Comparison of ENCODE assay signal across 20 mouse cellular contexts in genomic region chr2:115731171-115731570, GRCm38 (mm10).
DNase-seq lines count a peak whose midpoint lies in the region; ATAC-seq and TF ChIP-seq lines count a peak whose summit lies in the region.
"Had no signal": no experiment of that assay in that cellular context is flagged by ENCODE, and none has a peak within 500 bp of the region (broad histone marks: within the 10 kb centered on the region; RNA-seq: fewer than 3 reads in every experiment).

No protein-coding gene starts in this region.

- peaks cover 7% of the 10 kb centered on the region; the same call in 1 of the 2 replicates for H3K36me3 ChIP-seq in heart, embryonic 10.5 days
- no peaks in the 10 kb centered on the region for H3K36me3 ChIP-seq in heart, embryonic 14.5 days (ENCODE audit: control insufficient read depth, insufficient read depth, low read length)
- peaks cover 6% of the 10 kb centered on the region for H3K36me3 ChIP-seq in hindbrain, embryonic 10.5 days
- H3K36me3 ChIP-seq in hindbrain, embryonic 11.5 days (ENCODE audit: control insufficient read depth, insufficient read depth, low read length) = no peaks in the 10 kb centered on the region
- H3K36me3 ChIP-seq: embryonic facial prominence, embryonic 12.5 days; forebrain, embryonic 15.5 days; intestine, embryonic 15.5 days had no signal

- peak overlapping the region; percentile 8; the same call in 1 of the 2 replicates for H3K4me2 ChIP-seq in heart, embryonic 14.5 days (ENCODE audit: low read length)
- no peak overlapping the region for H3K4me2 ChIP-seq in hindbrain, embryonic 11.5 days (replicated peaks; ENCODE audit: low read depth, low read length)
- H3K4me2 ChIP-seq: embryonic facial prominence, embryonic 12.5 days; forebrain, embryonic 15.5 days; intestine, embryonic 15.5 days had no signal

- TF ChIP-seq CTCF in lung, adult 2 months (IDR thresholded peaks at IDR 0.05; ENCODE audit: insufficient read depth, low read length) = no peak

- no peak overlapping the region for H3K4me3 ChIP-seq in heart, embryonic 10.5 days
- H3K4me3 ChIP-seq in heart, embryonic 14.5 days (ENCODE audit: control insufficient read depth in 1 of 2, insufficient read depth in 1 of 2, low read depth in 1 of 2, low read length in 2 of 2) = no peak overlapping the region
- no peak overlapping the region for H3K4me3 ChIP-seq in hindbrain, embryonic 10.5 days
- no peak overlapping the region for H3K4me3 ChIP-seq in hindbrain, embryonic 11.5 days (ENCODE audit: low read depth, low read length)
- no peak overlapping the region for H3K4me3 ChIP-seq in lung, adult 2 months (replicated peaks; ENCODE audit: extremely low read depth, low read depth, low read length)
- H3K4me3 ChIP-seq: embryonic facial prominence, embryonic 12.5 days; forebrain, embryonic 15.5 days; intestine, embryonic 15.5 days had no signal

- H3K27me3 ChIP-seq in heart, embryonic 10.5 days (ENCODE audit: insufficient read depth, poor library complexity, severe bottlenecking) = no peaks in the 10 kb centered on the region
- no peaks in the 10 kb centered on the region for H3K27me3 ChIP-seq in heart, embryonic 14.5 days (ENCODE audit: control insufficient read depth, insufficient read depth, low read length)
- no peaks in the 10 kb centered on the region for H3K27me3 ChIP-seq in hindbrain, embryonic 10.5 days (ENCODE audit: insufficient read depth, poor library complexity, severe bottlenecking)
- H3K27me3 ChIP-seq in hindbrain, embryonic 11.5 days (ENCODE audit: control insufficient read depth, insufficient read depth, low read length) = no peaks in the 10 kb centered on the region
- H3K27me3 ChIP-seq: forebrain, embryonic 15.5 days; intestine, embryonic 15.5 days had no signal

- TF ChIP-seq POLR2A in lung, adult 2 months (IDR thresholded peaks at IDR 0.05; ENCODE audit: borderline replicate concordance, extremely low read depth, low read depth, low read length) = no peak

- H3K27ac ChIP-seq in heart, embryonic 10.5 days = peak overlapping the region; percentile 62
- H3K27ac ChIP-seq in heart, embryonic 14.5 days (replicated peaks in 1 of 2; ENCODE audit: control insufficient read depth in 1 of 2, insufficient read depth in 1 of 2, low read depth in 2 of 2, low read length in 2 of 2) = peak overlapping the region; percentile 62 to 80
- H3K27ac ChIP-seq in hindbrain, embryonic 10.5 days = peak overlapping the region; percentile 9; the same call in 1 of the 2 replicates
- no peak overlapping the region for H3K27ac ChIP-seq in hindbrain, embryonic 11.5 days (ENCODE audit: low read depth, low read length)
- H3K27ac ChIP-seq: embryonic facial prominence, embryonic 12.5 days; forebrain, embryonic 15.5 days; intestine, embryonic 15.5 days had no signal

- H3K9ac ChIP-seq in heart, embryonic 14.5 days (ENCODE audit: low read length) = no peak overlapping the region
- H3K9ac ChIP-seq in hindbrain, embryonic 11.5 days (ENCODE audit: low read depth, low read length) = no peak overlapping the region
- H3K9ac ChIP-seq: embryonic facial prominence, embryonic 12.5 days; forebrain, embryonic 15.5 days; intestine, embryonic 15.5 days had no signal

- 54% methylated on average over 3 of the region's 3 CpGs for WGBS in heart, embryonic 10.5 days
- 23% methylated on average over 3 of the region's 3 CpGs for WGBS in heart, embryonic 14.5 days
- WGBS in hindbrain, embryonic 10.5 days = 83% methylated on average over 3 of the region's 3 CpGs
- 86% methylated on average over 3 of the region's 3 CpGs for WGBS in hindbrain, embryonic 11.5 days
- 59% methylated on average over 3 of the region's 3 CpGs for WGBS in lung, adult 2 months

- no peaks in the 10 kb centered on the region for H3K9me3 ChIP-seq in heart, embryonic 10.5 days
- no peaks in the 10 kb centered on the region for H3K9me3 ChIP-seq in heart, embryonic 14.5 days (ENCODE audit: control insufficient read depth, low read length)
- H3K9me3 ChIP-seq in hindbrain, embryonic 10.5 days = no peaks in the 10 kb centered on the region
- H3K9me3 ChIP-seq in hindbrain, embryonic 11.5 days (ENCODE audit: control insufficient read depth, low read length) = no peaks in the 10 kb centered on the region
- H3K9me3 ChIP-seq: embryonic facial prominence, embryonic 12.5 days; forebrain, embryonic 15.5 days; G1E; intestine, embryonic 15.5 days had no signal

- ATAC-seq in heart, embryonic 14.5 days (ENCODE audit: insufficient number of reproducible peaks, insufficient read depth, low FRiP score, low read depth) = peak; percentile 54
- ATAC-seq in hindbrain, embryonic 11.5 days (ENCODE audit: low FRiP score) = no peak
- ATAC-seq: CD4-positive, CD25-positive, alpha-beta regulatory T cell, adult 4 months; forebrain, embryonic 15.5 days; intestine, embryonic 15.5 days had no signal

- peaks cover 15% of the 10 kb centered on the region for H3K4me1 ChIP-seq in heart, embryonic 10.5 days
- H3K4me1 ChIP-seq in heart, embryonic 14.5 days (ENCODE audit: control insufficient read depth in 2 of 2, insufficient read depth in 2 of 2, low read length in 2 of 2) = peaks cover 10 to 21% of the 10 kb centered on the region in 2 experiments
- H3K4me1 ChIP-seq in hindbrain, embryonic 10.5 days (replicated peaks) = 0 out of 2 replicates have a peak, but pooled peaks cover 13% of the 10 kb centered on the region
- H3K4me1 ChIP-seq in hindbrain, embryonic 11.5 days (replicated peaks; ENCODE audit: control insufficient read depth, insufficient read depth, low read length) = no peaks in the 10 kb centered on the region
- no peaks in the 10 kb centered on the region for H3K4me1 ChIP-seq in lung, adult 2 months (ENCODE audit: control insufficient read depth, insufficient read depth, low read length)
- H3K4me1 ChIP-seq: intestine, embryonic 15.5 days had no signal

- no peak for DNase-seq in heart, embryonic 10.5 days (ENCODE audit: low spot score)
- DNase-seq in heart, adult 9 months (ENCODE audit: low spot score in 2 of 2) = no peak
- no peak for DNase-seq in heart, adult 8-10 months (ENCODE audit: low spot score)
- no peak for DNase-seq in hindbrain, embryonic 10.5 days (ENCODE audit: low spot score)
- DNase-seq in hindbrain, embryonic 11.5 days (ENCODE audit: low spot score) = no peak
- no peak for DNase-seq in lung, adult 2 months
- DNase-seq: adrenal gland, adult 8-10 months; adrenal gland, postnatal 36 days; B cell, adult 2 months; cerebellum, adult 2 months; cerebellum, postnatal 10 days; gastrocnemius, postnatal 36 days; kidney, adult 18-20 months; kidney, postnatal 10 days had no signal
